Mouse (Mus musculus): ENCODE results near the gene Gabarap. TPM values are rescaled to one million over a fixed set of nuclear protein-coding genes. Genes with fewer than 3 reads are reported as not detected.

Gene Gabarap
- 126 and 157 TPM in 2 replicates for polyA plus RNA-seq (2012; ENCODE audit: low replicate concordance)

GRCm38 (mm10) chr11:69990850-69991691, at the start of gene Gabarap:
Gabarap (plus strand) TSS chr11:69991143.

GRCm38 (mm10) chr11:69948066-69948762, 42.7 kb upstream of the Gabarap start, which contains the start of gene Slc2a4:
Slc2a4 (minus strand) TSS chr11:69948188.

GRCm38 (mm10) chr11:69964650-69965270, 26.2 kb upstream of the Gabarap start, which contains the start of gene Cldn7:
Cldn7 (plus strand) TSS chr11:69964779.

GRCm38 (mm10) chr11:69981141-69981762, 9.7 kb upstream of the Gabarap start, which contains the start of gene Ctdnep1:
Ctdnep1 (plus strand) TSS chr11:69981156.

GRCm38 (mm10) chr11:69982225-69982624, 8.7 kb upstream of the Gabarap start, which contains the start of gene Elp5:
Elp5 (minus strand) TSS chr11:69982517.

GRCm38 (mm10) chr11:69995391-69995960, 4.5 kb downstream of the Gabarap start, which contains the start of gene Phf23:
Phf23 (plus strand) TSS chr11:69995777.

GRCm38 (mm10) chr11:70000396-70000898, 9.5 kb downstream of the Gabarap start, which contains the start of gene Dvl2:
Dvl2 (plus strand) TSS chr11:70000595.

GRCm38 (mm10) chr11:70014880-70015558, 24.1 kb downstream of the Gabarap start, which contains the start of gene Acadvl:
Acadvl (minus strand) TSS chr11:70015411.

GRCm38 (mm10) chr11:70016669-70017068, 25.7 kb downstream of the Gabarap start, which contains the start of gene Dlg4:
Dlg4 (plus strand) TSS chr11:70016942.

Other genes starting within 250 kb of the Gabarap start
- 92.9 and 194 TPM in 2 replicates for gene Polr2a, start 232.5 kb upstream of the Gabarap start, polyA plus RNA-seq (2012; ENCODE audit: low replicate concordance)
- not detected in 2 replicates for gene Slc35g3, start 229.2 kb upstream of the Gabarap start, polyA plus RNA-seq (2012; ENCODE audit: low replicate concordance)
- 38.9 and 47.4 TPM in 2 replicates for gene Zbtb4, start 225.2 kb upstream of the Gabarap start, polyA plus RNA-seq (2012; ENCODE audit: low replicate concordance)
- gene Chrnb1, start 195.2 kb upstream of the Gabarap start, polyA plus RNA-seq (2012; ENCODE audit: low replicate concordance), result 0.18 and 0.20 TPM in 2 replicates
- 0.07 and 0.47 TPM in 2 replicates for gene Fgf11, start 189.3 kb upstream of the Gabarap start, polyA plus RNA-seq (2012; ENCODE audit: low replicate concordance)
- not detected in 2 replicates for gene Tmem102, start 185.5 kb upstream of the Gabarap start, polyA plus RNA-seq (2012; ENCODE audit: low replicate concordance)
- 0.07 TPM in 1 of 2 replicates, not detected in the other for gene Gm39566, start 175.8 kb upstream of the Gabarap start, polyA plus RNA-seq (2012; ENCODE audit: low replicate concordance)
- gene Spem2, start 172.7 kb upstream of the Gabarap start, polyA plus RNA-seq (2012; ENCODE audit: low replicate concordance), result not detected in 2 replicates
- not detected in 2 replicates for gene Spem1, start 169.0 kb upstream of the Gabarap start, polyA plus RNA-seq (2012; ENCODE audit: low replicate concordance)
- 3.7 and 5.0 TPM in 2 replicates for gene Nlgn2, start 153.4 kb upstream of the Gabarap start, polyA plus RNA-seq (2012; ENCODE audit: low replicate concordance)
- gene Tmem256, start 152.6 kb upstream of the Gabarap start, polyA plus RNA-seq (2012; ENCODE audit: low replicate concordance), result 531 and 1,176 TPM in 2 replicates
- 64.9 and 78.2 TPM in 2 replicates for gene Plscr3, start 144.8 kb upstream of the Gabarap start, polyA plus RNA-seq (2012; ENCODE audit: low replicate concordance)
- 2.0 and 2.3 TPM in 2 replicates for gene Tnk1, start 132.4 kb upstream of the Gabarap start, polyA plus RNA-seq (2012; ENCODE audit: low replicate concordance)
- gene Tmem95, start 113.1 kb upstream of the Gabarap start, polyA plus RNA-seq (2012; ENCODE audit: low replicate concordance), result not detected in 2 replicates
- 1.4 and 2.2 TPM in 2 replicates for gene Kctd11, start 109.7 kb upstream of the Gabarap start, polyA plus RNA-seq (2012; ENCODE audit: low replicate concordance)
- 28.9 and 53.7 TPM in 2 replicates for gene Acap1, start 95.6 kb upstream of the Gabarap start, polyA plus RNA-seq (2012; ENCODE audit: low replicate concordance)
- 0.18 and 0.33 TPM in 2 replicates for gene 2810408A11Rik, start 90.2 kb upstream of the Gabarap start, polyA plus RNA-seq (2012; ENCODE audit: low replicate concordance)
- 131 and 182 TPM in 2 replicates for gene Neurl4, start 90.1 kb upstream of the Gabarap start, polyA plus RNA-seq (2012; ENCODE audit: low replicate concordance)
- 157 and 339 TPM in 2 replicates for gene Gps2, start 77.3 kb upstream of the Gabarap start, polyA plus RNA-seq (2012; ENCODE audit: low replicate concordance)
- gene Eif5a, start 69.2 kb upstream of the Gabarap start, polyA plus RNA-seq (2012; ENCODE audit: low replicate concordance), result 1,855 and 2,103 TPM in 2 replicates
- gene Ybx2, start 55.3 kb upstream of the Gabarap start, polyA plus RNA-seq (2012; ENCODE audit: low replicate concordance), result 0.99 TPM in 1 of 2 replicates, not detected in the other
- 2.4 and 14.7 TPM in 2 replicates for gene Slc2a4, start 43.0 kb upstream of the Gabarap start, polyA plus RNA-seq (2012; ENCODE audit: low replicate concordance)
- gene Cldn7, start 26.4 kb upstream of the Gabarap start, polyA plus RNA-seq (2012; ENCODE audit: low replicate concordance), result 0.62 TPM in 1 of 2 replicates, not detected in the other
- 151 and 407 TPM in 2 replicates for gene Ctdnep1, start 10.0 kb upstream of the Gabarap start, polyA plus RNA-seq (2012; ENCODE audit: low replicate concordance)
- 7.0 and 11.8 TPM in 2 replicates for gene Elp5, start 8.6 kb upstream of the Gabarap start, polyA plus RNA-seq (2012; ENCODE audit: low replicate concordance)
- gene Phf23, start 4.6 kb downstream of the Gabarap start, polyA plus RNA-seq (2012; ENCODE audit: low replicate concordance), result 43.8 and 51.3 TPM in 2 replicates
- 32.3 and 38.3 TPM in 2 replicates for gene Dvl2, start 9.5 kb downstream of the Gabarap start, polyA plus RNA-seq (2012; ENCODE audit: low replicate concordance)
- gene Acadvl, start 24.3 kb downstream of the Gabarap start, polyA plus RNA-seq (2012; ENCODE audit: low replicate concordance), result 24.5 and 26.3 TPM in 2 replicates
- 4.8 and 5.4 TPM in 2 replicates for gene Dlg4, start 25.8 kb downstream of the Gabarap start, polyA plus RNA-seq (2012; ENCODE audit: low replicate concordance)
- gene Asgr1, start 62.9 kb downstream of the Gabarap start, polyA plus RNA-seq (2012; ENCODE audit: low replicate concordance), result not detected in 2 replicates
- gene Asgr2, start 101.5 kb downstream of the Gabarap start, polyA plus RNA-seq (2012; ENCODE audit: low replicate concordance), result not detected in 2 replicates
- gene Mgl2, start 139.2 kb downstream of the Gabarap start, polyA plus RNA-seq (2012; ENCODE audit: low replicate concordance), result not detected in 2 replicates
- gene Clec10a, start 165.1 kb downstream of the Gabarap start, polyA plus RNA-seq (2012; ENCODE audit: low replicate concordance), result 1.8 TPM in 1 of 2 replicates, not detected in the other
- gene Slc16a11, start 221.6 kb downstream of the Gabarap start, polyA plus RNA-seq (2012; ENCODE audit: low replicate concordance), result 0.42 TPM in 1 of 2 replicates, not detected in the other
- gene Slc16a13, start 229.9 kb downstream of the Gabarap start, polyA plus RNA-seq (2012; ENCODE audit: low replicate concordance), result 3.8 and 9.0 TPM in 2 replicates
- 1.2 and 1.5 TPM in 2 replicates for gene Bcl6b, start 238.7 kb downstream of the Gabarap start, polyA plus RNA-seq (2012; ENCODE audit: low replicate concordance)
- 33.6 and 74.0 TPM in 2 replicates for gene 0610010K14Rik, start 246.8 kb downstream of the Gabarap start, polyA plus RNA-seq (2012; ENCODE audit: low replicate concordance)
- gene Gm21988, start 248.7 kb downstream of the Gabarap start, polyA plus RNA-seq (2012; ENCODE audit: low replicate concordance), result 2.5 and 3.1 TPM in 2 replicates
- gene Rnasek, start 248.7 kb downstream of the Gabarap start, polyA plus RNA-seq (2012; ENCODE audit: low replicate concordance), result 27.1 and 102 TPM in 2 replicates

All from leukemia stem cell, adult 10-12 weeks (primary cell).